ENCODE assay signal across 10 mouse cellular contexts in the genomic region with DNA sequence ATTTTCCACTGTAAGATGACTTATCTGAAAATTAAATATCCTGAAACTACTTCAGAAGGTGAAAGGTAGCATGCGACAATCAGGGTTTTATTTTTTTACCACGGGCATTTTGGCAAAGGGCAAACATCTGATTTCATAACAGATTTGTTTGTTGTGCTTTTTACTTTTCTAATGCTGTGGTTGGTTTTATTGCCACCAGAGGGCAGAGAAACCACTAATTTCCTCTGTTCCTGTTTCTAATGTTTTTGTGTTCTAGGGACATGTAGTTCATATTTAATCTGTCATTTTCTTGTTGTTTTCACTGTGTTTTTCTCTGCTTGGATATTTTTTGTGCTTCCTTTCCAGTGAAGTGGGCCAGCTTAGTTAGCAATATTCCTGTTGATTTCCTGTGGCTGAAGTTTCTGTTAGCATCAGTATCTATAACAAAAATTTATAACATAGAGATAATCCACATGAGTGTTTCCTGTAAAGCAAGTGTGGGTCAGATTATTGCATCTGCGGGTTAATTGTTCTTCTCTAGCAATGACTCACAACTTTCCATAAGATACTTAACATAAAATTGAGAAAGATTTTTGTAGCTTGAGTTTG. TPM values are rescaled to one million over a fixed set of nuclear protein-coding genes. Genes with fewer than 3 reads are reported as not detected.
DNase-seq lines count a peak whose midpoint lies in the region; ATAC-seq and TF ChIP-seq lines count a peak whose summit lies in the region.
"Had no signal": no experiment of that assay in that cellular context is flagged by ENCODE, and none has a peak within 500 bp of the region (broad histone marks: within the 10 kb centered on the region; RNA-seq: fewer than 3 reads in every experiment).

No protein-coding gene starts in this region.

- peak overlapping the region; percentile 78 for H3K27ac ChIP-seq in layer of hippocampus, adult 2 months
- H3K27ac ChIP-seq in kidney, postnatal 0 days, result no peak overlapping the region
- no peak overlapping the region for H3K27ac ChIP-seq in midbrain, postnatal 0 days (ENCODE audit: low read depth, low read length)
- H3K27ac ChIP-seq: liver, embryonic 15.5 days; stomach, embryonic 15.5 days had no signal

- H3K9ac ChIP-seq in kidney, postnatal 0 days (ENCODE audit: low read depth, low read length), result no peak overlapping the region
- no peak overlapping the region for H3K9ac ChIP-seq in midbrain, postnatal 0 days (replicated peaks; ENCODE audit: low read length, poor library complexity, severe bottlenecking)
- H3K9ac ChIP-seq: liver, embryonic 15.5 days; stomach, embryonic 15.5 days had no signal

- ATAC-seq in Patski, result no peak
- ATAC-seq in kidney, postnatal 0 days (replicated peaks; ENCODE audit: low FRiP score, low read depth), result no peak
- ATAC-seq in midbrain, postnatal 0 days (ENCODE audit: low FRiP score), result no peak

- 33% methylated on average over 3 of the region's 3 CpGs for WGBS in kidney, postnatal 0 days
- 56% methylated on average over 3 of the region's 3 CpGs for WGBS in midbrain, postnatal 0 days

- CTCF ChIA-PET in Patski (lab: Charles Lee), result interaction anchor here (1.0 to 2.2 kb wide), 4 partner anchors 92 to 555 kb away, joined by 3 to 10 read pairs (median 5); no protein-coding TSS in a partner anchor

- H3K9me3 ChIP-seq in kidney, postnatal 0 days (replicated peaks; ENCODE audit: low read length), result no peaks in the 10 kb centered on the region
- no peaks in the 10 kb centered on the region for H3K9me3 ChIP-seq in midbrain, postnatal 0 days (ENCODE audit: low read length)
- H3K9me3 ChIP-seq: liver, embryonic 15.5 days; stomach, embryonic 15.5 days had no signal

- no peaks in the 10 kb centered on the region for H3K27me3 ChIP-seq in Patski
- H3K27me3 ChIP-seq in kidney, postnatal 0 days (ENCODE audit: insufficient read depth, low read length), result no peaks in the 10 kb centered on the region
- H3K27me3 ChIP-seq in midbrain, postnatal 0 days (ENCODE audit: insufficient read depth, low read length), result no peaks in the 10 kb centered on the region
- H3K27me3 ChIP-seq: stomach, embryonic 15.5 days had no signal

- H3K4me3 ChIP-seq in layer of hippocampus, adult 2 months, result peak overlapping the region; percentile 54
- 0 out of 2 replicates have a peak overlapping the region, but pooled peaks have one; percentile 4 for H3K4me3 ChIP-seq in kidney, postnatal 0 days (replicated peaks; ENCODE audit: low read depth, low read length)
- H3K4me3 ChIP-seq in midbrain, postnatal 0 days (ENCODE audit: low read depth, low read length), result peak overlapping the region; percentile 74; the same call in 1 of the 2 replicates
- H3K4me3 ChIP-seq: liver, embryonic 15.5 days; stomach, embryonic 15.5 days had no signal

- POLR2A ChIA-PET in Patski (lab: Charles Lee), result no interaction called here

- TF ChIP-seq CTCF in layer of hippocampus, adult 2 months (conservative IDR thresholded peaks at IDR 0.05), result peak; percentile 92
- TF ChIP-seq CTCF in Patski (IDR thresholded peaks at IDR 0.05), result peak; percentile 65
- TF ChIP-seq CTCF in kidney, postnatal 0 days (IDR thresholded peaks at IDR 0.05; ENCODE audit: low read depth), result peak; percentile 79
- peak; percentile 83 for TF ChIP-seq CTCF in midbrain, postnatal 0 days (IDR thresholded peaks at IDR 0.05)

- H3K4me1 ChIP-seq in kidney, postnatal 0 days (replicated peaks; ENCODE audit: insufficient read depth, low read length), result peaks cover 8% of the 10 kb centered on the region; the same call in 1 of the 2 replicates
- no peaks in the 10 kb centered on the region; the same call in 1 of the 2 replicates for H3K4me1 ChIP-seq in midbrain, postnatal 0 days (ENCODE audit: insufficient read depth, low read length)
- H3K4me1 ChIP-seq: liver, embryonic 15.5 days had no signal

- H3K4me2 ChIP-seq in kidney, postnatal 0 days (ENCODE audit: low read length), result peak overlapping the region; percentile 92
- peak overlapping the region; percentile 64 for H3K4me2 ChIP-seq in midbrain, postnatal 0 days (ENCODE audit: low read depth, low read length, poor library complexity, severe bottlenecking)
- H3K4me2 ChIP-seq: liver, embryonic 15.5 days had no signal

- H3K36me3 ChIP-seq in kidney, postnatal 0 days (ENCODE audit: insufficient read depth, low read length), result no peaks in the 10 kb centered on the region
- no peaks in the 10 kb centered on the region for H3K36me3 ChIP-seq in midbrain, postnatal 0 days (ENCODE audit: insufficient read depth, low read length)
- H3K36me3 ChIP-seq: liver, embryonic 15.5 days; stomach, embryonic 15.5 days had no signal

- peak; percentile 43 to 47 for DNase-seq in layer of hippocampus, adult 2 months (ENCODE audit: low spot score in 2 of 2)
- no peak for DNase-seq in layer of hippocampus, postnatal 36 days
- DNase-seq in Patski (ENCODE audit: low read depth, low spot score), result peak; percentile 31
- peak; percentile 59 for DNase-seq in embryo, embryonic 10.5 days (ENCODE audit: low spot score)
- peak; percentile 66 for DNase-seq in kidney, postnatal 0 days (ENCODE audit: low spot score)
- DNase-seq in midbrain, postnatal 0 days (ENCODE audit: low spot score), result peak; percentile 72
- DNase-seq in frontal cortex, postnatal 25 days (ENCODE audit: low spot score in 2 of 2), result no peak
- no peak for DNase-seq in urinary bladder, adult 18-20 months (ENCODE audit: low spot score in 2 of 2)

- in situ Hi-C loops in Patski (cut with MboI; ENCODE audit: low pct_unique_long_range_greater_than_20kb), result loop anchor here (5.0 to 25.0 kb wide), 2 partner anchors 558 to 828 kb away; no protein-coding TSS in a partner anchor

RNA-seq across cellular contexts. Expression of gene Plxdc2, which starts 3.3 kb away (rescaled TPM):
- 10 to 100 TPM; 25.2 to 26.6 TPM for total RNA-seq in layer of hippocampus, adult 2 months (2021)
- 10 to 100 TPM; 24.7 to 26.7 TPM for total RNA-seq in layer of hippocampus, postnatal 36 days (2021)
- polyA plus RNA-seq in Patski (2021), result 31.0 TPM
- 37.3 and 39.0 TPM in 2 replicates for polyA plus RNA-seq in kidney, postnatal 0 days (2015; fragmentation: Nextera tagmentation; extraction: Ambion mirVana)
- 28.5 and 29.0 TPM in 2 replicates for total RNA-seq in midbrain, postnatal 0 days (2014; rRNA removed)
- 29.0 and 29.8 TPM in 2 replicates for polyA plus RNA-seq in midbrain, postnatal 0 days (2015; fragmentation: Nextera tagmentation; extraction: Ambion mirVana)

Comparison
In these comparisons a context has a peak if more than half of its experiments do, and no peak if none do; other contexts are left out.
1. DNase-seq: peak in layer of hippocampus, adult 2 months (2 of 2), Patski (single experiment), embryo, embryonic 10.5 days (single experiment), kidney, postnatal 0 days (single experiment) and midbrain, postnatal 0 days (single experiment); none in layer of hippocampus, postnatal 36 days (0 of 2), frontal cortex, postnatal 25 days (0 of 2) and urinary bladder, adult 18-20 months (0 of 2).
2. H3K4me3 ChIP-seq: peak in every context shown above with its lines; median percentile 74 in midbrain, postnatal 0 days; 54 in layer of hippocampus, adult 2 months; 4 in kidney, postnatal 0 days.
3. Peak in every context shown above with its lines, with median percentiles within 50 percentile points of each other: CTCF ChIP-seq.